Mouse (Mus musculus) frontal cortex, postnatal 36 days (tissue): ENCODE measurements around the gene Sarm1.
A peak's percentile ranks its signal among the peaks of the same experiment; 100 is the strongest.

Experiments
- DNase-seq, 2 experiments: peaks; one replicate each; pipeline ENCODE4 v3.0.0; 2022; ENCODE audit warnings: low spot score in 2 of 2

The Sarm1 gene

DNA sequence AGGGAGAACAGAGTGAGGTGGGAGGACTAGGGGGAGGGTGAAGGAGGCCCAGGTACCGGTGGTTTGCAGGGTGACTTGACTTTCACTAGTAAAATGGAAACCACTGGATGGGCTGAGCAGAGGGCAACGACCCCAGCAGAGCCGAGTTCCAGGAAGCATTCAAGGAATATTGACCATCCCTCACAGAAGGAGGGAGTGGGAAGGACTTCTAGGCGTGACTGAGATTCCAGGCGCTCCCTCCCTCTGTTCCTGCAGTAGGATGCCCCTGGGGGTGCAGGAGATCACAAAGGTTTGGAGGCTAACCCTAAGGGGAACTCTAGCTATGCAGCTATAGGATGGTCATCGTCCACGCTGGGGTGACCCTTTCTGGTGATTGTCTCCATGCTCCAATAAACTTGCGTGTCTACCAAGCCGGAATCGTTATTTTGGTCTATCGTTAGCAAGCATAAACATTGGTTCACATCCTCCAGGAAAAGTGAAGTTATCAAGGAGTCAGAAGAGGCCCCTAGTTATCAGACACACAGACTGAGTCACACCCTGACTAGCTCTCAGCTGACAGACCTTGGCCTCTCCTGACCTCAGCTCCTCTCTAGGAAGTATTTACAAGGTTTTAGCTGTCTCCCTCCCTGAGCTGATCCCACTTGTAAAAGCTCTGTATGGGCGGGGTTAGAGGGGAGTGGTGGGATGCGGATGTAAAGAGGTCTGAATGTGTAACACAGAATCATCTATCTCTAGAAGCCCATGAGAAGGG lies 34.1 kb downstream of the Sarm1 start:
- DNase-seq = no peak

DNA sequence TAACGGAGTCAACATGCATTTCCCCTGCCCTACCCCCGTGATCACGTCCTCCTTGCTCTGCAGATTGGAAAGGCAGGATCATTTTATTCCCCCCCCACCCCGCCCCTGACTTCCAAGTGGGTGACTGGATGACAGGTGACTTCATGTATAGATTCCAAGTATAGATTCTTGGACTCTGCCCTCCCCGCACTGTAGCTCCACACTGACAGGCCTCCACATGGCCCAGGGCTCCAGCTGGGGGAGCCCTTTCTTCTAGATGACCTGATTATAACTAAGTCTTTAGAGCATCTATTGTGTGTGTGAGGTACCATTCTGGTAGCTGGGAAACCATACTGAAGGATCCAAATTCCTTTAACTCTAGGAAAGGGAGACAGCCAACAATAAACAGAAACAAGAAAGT lies 34.9 kb downstream of the Sarm1 start:
- no peak for DNase-seq

DNA sequence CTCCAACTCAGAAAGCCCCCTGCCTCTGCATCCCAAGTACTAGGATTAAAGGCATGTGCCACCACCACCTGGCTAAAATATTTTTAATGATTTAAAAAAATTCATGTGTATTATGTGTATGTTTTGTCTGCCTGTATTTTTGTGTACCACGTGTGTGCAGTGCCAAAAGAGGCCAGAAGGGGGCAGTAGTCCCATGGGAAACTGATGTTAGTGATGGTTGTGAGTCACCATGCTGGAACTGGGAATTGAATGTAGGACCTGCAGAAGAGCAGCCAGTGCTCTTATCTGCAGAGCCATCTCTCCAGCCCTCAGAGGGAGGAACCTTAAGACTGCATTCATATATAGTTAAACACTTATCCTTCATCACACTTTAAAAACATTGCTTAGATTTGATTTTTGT lies 35.7 kb downstream of the Sarm1 start:
- DNase-seq = no peak

DNA sequence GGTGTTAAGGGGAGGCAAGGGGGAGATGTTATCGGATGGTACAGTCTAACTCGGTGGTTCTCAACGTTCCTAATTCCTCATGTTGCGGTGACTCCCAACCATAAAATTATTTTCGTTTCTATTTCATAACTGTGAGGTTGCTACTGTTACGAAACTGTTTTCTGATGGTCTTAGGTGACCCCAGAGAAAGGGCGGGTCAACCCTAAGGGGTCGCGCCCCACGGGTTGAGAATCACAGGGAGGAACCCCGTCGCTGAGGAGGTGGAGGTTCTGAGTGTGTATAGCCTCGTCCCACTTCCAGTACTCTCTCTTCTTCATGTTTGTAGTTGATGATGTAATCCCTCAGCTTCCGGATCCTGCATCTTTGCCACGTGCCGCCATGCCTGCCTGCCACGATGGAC lies 38.8 kb downstream of the Sarm1 start:
- no peak for DNase-seq

DNA sequence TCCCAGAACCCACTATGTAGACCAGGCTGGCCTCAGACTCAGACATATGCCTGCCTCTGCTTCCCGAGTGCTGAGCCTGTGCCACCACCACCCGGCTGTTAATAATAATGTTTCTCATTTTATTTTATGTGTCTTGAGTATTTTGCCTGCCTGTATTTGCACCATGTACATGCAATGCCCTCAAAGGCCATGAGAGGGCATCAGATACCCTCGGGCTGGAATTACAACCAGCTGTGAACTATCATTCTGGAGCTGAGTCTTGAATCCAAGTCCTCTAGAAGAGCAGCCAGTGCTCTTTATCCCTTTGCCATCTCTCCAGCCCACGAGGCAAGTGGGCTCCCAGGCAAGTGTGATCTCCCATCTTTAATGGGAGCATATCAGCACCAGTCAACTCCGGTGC lies 42.2 kb downstream of the Sarm1 start:
- peak in 1 of 2 experiments; percentile 35 for DNase-seq

DNA sequence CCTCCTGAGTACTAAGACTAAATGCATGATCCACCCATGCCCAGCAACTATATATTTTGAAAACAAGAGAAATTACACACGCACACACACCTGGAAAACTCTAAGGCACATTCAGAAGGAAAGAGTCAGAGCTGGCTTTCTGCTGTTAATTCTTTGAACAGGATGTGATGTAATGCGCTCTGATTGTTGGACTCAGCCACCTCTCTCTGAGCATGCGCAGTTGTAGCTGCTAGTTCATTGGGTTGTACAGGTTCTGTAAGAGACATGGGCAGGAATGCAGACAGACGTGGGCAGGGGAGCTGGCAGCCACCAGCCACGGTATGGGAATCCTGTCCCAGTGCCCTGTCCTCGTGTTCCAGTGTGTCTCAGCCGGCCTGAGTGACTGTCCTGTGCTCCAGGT lies 43.3 kb downstream of the Sarm1 start:
- DNase-seq = no peak

DNA sequence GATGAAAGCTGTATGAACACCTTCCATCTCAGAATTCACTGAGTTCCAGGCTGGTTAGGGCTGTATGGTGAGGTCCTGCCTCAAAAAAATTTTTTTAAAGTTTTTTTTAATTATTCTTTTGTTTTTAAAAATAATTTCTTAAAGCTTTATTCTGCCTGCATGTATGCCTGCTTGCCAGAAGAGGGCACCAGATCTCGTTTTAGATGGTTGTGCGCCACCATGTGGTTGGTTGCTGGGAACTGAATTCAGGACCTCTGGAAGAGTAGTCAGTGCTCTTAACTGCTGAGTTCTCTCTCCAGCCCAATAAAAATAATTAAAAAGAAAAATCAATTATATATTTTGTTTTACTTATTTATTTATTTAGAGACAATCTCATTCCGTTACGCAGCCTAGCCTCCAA lies 43.9 kb downstream of the Sarm1 start:
- DNase-seq = peak; percentile 41 to 68

DNA sequence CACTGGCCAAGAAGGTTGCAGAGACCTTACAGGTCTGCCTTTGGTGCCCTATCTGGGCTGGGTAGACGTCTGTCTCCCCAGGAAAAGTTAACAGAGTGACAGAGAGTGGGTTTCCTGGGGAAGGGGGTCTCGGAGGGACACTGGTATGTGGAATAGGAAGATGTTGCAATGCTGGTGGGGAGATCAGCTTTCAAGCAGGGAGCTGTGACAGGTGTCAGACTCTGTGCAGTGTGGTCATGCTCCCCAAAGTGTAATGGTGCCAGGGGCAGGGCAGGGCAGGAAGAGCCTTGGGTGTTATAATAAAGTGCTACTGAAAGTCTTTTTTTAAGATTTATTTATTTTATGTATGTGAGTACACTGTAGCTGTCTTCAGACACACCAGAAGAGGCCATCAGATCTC lies 47.2 kb downstream of the Sarm1 start:
- DNase-seq = no peak

DNA sequence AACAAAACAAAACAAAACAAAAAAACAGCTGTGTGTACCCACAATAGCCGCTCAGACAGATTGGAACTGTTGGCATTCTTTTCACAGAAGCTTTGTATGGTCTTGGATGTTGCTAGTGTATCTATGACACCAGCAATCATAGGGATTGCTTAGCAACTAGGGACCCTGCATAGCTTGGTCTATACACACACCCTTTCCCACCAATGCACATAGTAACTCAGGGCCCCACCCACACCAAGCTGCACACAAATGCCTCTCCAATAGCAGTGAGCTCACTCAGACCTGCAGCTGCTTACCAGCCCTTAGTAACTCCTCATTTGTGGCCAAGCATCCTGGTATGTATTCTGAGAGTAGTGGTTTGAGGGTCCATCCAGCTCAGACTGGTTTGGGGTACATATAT lies 49.3 kb downstream of the Sarm1 start:
- no peak for DNase-seq

DNA sequence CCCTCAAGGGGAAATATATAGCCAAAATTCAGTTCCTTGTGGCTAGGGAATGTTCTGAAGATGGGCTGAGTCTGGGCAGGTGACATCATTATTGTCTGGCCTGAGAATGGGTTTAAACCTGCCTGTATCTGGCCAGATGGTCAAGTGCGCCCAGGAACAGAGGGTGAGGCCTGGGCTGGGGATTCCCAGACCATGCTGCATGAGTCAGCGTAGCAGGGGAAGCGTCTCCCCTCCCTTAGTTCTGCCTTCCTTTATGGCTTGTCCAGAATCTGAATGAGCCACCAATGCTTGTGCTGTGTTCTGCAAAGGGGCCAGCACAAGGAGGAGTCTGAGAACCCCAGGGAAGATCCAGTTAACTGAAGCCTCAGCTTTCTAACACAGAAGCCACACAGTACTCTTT lies 50.4 kb downstream of the Sarm1 start:
- DNase-seq = no peak

DNA sequence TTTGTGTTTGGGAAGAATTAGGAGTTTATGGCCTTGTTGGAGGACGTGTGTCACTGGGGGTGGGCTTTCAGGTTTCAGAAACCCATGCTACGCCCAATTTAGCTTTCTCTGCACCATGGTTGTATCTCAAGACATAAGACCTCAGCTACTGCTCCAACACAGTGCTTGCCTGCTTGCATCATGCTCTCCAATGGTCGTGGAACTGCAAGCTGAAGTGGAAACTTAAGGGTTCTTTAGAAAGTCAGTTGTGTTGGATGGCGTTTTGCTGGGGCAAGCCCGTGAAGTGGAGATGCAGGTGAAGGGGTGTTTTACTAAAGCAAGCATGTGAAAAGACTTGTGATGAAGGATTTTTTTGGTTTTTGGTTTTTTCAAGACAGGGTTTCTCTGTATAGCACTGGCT lies 54.4 kb downstream of the Sarm1 start:
- DNase-seq = no peak

DNA sequence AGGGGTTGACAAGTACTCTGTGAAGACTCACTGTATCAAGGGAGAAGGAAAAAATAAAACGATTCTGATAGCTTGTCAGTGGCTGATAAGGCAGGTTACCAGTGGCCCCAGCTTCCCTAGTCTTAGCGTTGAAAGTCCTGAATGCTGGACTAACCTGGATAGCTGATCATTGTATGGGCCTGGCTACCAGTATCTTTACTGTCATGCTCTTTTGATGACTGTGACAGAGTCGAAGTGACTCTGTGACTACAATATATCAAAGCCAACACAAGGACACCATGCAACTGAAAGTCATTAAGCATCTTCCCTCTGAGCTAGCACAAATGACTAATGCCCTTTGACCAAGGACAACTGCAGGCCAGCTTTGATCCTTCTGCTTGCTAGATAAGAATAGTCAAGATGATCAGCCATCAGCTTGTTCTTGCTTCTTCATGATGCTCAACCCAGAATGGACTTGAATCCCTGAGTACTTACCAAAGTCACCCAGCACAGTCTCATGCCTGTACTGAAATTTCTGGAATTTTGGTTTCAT lies 59.1 kb downstream of the Sarm1 start:
- no peak for DNase-seq

DNA sequence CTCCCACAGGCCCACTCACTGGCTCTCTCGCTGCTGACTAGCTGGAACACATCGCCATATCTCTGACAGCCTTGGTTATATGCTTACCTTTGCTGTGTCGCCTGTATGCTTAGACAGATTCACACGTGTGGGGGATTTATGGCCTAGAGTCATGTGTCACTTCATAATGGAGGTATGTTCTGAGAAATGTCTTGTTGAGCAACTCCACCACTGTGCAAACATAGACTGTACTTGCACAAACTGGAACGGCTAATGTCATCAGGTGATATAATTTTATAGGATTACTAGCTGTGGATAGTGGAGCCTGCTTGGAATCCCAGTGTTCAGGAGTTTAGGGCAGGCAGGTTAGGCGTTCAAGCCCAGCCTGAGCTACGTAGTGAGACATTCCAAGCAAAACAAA lies 60.4 kb downstream of the Sarm1 start:
- DNase-seq = no peak

DNA sequence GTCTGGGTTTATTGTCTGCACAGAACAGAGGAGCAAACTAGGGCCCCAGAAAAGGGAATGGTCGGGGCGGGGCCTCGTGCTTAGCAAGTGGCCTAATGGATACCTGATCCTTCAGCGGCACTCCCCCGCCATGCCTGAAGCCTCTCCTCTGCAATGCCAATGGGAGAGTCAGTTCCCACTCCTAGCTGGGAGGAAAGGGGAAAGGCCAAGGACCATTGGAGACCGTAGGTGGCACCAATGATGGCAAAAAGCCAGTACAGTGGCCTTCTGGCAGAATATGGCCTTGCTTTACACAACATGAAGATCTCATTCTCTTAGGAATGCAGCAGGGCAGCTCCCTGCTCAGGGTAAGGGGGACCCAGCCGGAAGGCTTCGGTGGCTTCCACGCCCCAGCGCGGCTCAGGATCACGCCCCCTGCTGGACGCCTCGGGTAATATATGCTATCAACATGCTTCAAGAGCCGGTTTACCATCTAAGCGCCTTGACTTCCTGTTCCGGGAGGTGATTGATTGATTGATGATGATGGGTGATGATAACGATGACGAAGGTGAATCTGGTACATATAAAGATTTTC lies 61.7 kb downstream of the Sarm1 start:
- no peak for DNase-seq

DNA sequence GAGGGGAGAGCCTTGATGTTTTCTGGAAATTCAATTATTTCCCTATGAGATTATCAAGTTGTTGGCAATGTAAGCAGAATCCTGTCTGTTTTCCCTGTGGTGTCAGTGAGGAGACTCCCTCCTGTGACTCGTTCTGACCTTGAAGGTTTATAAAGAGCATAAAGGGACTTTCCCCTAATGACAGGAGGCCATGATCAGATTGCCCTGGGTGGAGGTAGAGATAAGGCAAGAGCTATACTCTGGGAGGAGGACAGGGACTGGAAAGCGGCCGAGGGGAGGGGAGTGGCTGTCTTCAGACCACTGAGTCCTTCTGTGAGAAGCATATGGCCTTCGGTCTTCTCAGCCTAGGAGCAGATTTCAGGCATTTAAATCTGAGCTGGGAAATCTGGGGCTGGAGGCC lies 63.5 kb downstream of the Sarm1 start:
- DNase-seq = no peak

DNA sequence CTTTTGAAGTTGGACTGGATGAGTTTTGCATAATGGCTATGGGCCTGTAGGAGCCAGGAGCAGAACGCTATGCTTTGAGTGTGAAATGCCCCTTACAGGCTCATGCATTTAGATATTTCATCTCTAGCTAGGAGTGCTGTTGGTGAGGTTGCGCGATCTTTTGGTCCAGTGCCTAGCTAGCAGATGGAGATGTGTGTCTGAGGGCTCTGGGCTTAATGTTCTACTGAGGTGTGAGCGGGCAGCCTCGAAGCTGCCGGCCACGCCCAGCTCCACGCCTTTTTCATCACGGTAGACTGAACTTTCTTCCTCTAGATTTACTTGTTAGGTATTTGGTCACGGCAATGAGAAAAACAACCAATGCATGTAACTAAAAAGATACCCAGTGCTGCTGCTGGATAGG lies 66.4 kb downstream of the Sarm1 start:
- DNase-seq = no peak

DNA sequence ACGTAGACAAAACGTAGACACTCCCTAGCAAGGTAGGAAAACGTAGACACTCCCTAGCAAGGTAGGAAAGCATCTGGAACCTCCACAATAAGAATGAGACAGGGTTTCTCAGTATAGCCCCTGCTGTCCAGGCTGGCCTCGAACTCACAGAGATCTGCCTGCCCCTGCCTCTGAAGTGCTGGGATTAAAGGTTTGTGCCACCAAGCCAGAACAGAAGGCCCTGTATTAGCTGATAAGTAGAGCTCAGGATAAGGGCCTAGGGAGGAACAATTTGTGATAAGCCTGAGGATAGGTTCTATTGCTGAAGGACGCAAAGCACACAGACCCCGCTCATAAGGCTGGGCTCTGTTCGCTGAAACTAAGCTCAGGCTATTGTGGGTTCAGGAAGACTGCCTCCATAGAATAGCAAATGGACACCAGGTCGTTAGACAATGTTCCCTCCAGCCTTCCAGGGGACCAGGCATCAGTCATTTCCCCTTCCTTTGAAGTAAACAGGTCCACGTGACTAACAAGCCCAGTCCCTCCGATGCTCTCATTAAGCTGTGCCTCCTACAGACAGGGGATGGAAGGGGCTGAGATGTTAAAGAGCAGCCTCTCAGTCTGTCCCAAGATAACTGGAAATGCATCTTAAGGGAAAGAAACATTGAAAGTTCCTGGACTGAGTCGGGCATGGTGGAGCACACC lies 67.2 kb downstream of the Sarm1 start:
- DNase-seq = no peak

DNA sequence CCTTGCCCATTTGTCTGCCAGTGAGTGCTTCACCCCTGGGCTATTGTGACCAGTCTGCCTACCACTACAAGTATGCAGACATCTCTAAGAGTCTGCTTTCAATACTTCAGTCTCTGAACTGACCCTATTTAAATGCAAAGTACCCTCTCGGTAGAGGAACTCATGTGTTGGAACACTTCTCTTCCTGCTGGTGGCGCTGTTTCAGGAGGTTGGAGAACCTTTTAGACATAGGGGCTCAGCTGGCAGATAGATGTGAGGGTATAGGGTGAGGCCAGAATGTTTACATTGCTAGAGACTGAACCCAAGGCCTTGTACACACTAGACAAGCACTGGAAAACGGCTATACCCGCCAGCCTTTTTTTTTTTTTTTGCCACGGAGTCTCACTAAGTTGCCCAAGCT lies 69.2 kb downstream of the Sarm1 start:
- no peak for DNase-seq

DNA sequence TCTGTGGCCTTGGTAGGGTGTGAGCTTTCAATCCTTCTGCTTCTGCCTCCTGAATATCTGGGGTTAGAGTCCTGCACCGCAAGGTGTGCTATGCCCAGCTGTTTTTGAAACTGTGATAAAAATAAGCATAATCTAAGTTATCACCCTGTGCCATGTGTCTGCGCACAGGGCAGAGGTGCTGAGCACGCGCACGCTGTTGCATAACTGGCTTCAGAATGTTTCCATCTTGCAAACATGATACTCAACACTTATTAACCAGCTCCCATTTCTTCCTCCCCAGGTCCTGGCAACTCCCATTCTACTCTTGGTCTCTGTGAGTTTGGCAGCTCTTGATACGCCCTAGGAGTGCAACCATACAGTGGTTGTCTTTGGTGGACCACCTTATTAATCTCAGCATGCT lies 69.9 kb downstream of the Sarm1 start:
- no peak for DNase-seq

DNA sequence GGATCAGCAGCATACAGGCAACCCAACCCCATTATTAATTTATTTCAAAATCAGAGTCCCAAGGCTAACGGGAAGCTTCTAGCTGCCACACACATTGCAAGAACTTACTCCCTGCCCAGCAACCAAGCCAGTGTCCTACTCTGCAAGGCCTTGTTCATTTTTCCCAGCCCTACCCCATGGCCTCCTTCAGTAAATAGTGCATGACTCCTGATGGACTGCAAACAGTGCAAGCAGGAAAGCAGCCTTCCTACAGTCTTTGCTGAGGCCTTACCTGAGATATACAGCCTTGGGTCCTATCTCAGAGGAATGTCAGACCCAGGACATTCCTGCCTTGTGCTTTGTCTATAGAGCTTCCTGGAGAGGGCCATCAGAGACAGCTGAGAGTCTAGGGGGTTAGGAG lies 72.0 kb downstream of the Sarm1 start:
- no peak for DNase-seq

DNA sequence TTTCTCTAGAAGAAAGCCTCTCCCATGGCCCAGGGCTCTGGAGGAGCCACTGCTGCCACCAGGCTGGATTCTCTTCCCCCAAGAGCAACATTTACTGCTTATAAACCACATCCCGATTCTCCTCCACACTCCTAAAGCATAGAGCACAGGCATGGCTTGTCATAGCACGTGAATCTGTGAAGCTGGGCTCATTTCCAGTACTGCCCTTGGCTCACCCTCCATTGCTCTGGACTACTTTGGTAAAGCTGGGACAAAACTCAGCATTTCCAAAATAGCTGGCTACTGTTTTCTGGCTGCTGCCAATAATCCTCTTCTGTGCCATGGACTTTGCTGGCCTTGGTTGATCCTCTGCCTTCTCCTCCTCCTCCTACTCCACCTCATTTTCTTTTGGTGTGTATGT lies 73.2 kb downstream of the Sarm1 start:
- peak in 1 of 2 experiments; percentile 33 for DNase-seq
